Mouse (Mus musculus) frontal cortex, adult 2 months (tissue): Measurements from ENCODE around the gene Cd8a. TPM values are rescaled to one million over a fixed set of nuclear protein-coding genes. Genes with fewer than 3 reads are reported as not detected.

Experiments
- DNase-seq, 2 experiments: peaks; one replicate each; pipeline ENCODE4 v3.0.0; 2022; ENCODE audit warnings: low spot score in 1 of 2; ENCODE audit errors: extremely low spot score in 1 of 2
- polyA plus RNA-seq: library from polyadenylated mRNA; depleted of rRNA; stranded (reverse); fragments of >200 nt; gene quantifications from 2 replicates; pipeline ENCODE4 v1.2.3, GENCODE M21; 2012

Gene Cd8a
- polyA plus RNA-seq, 1 experiment: 0.02 TPM

GRCm38 (mm10) chr6:71369416-71369815, 3.8 kb upstream of the Cd8a start:
- DNase-seq: no peak

- no peak for DNase-seq
Measured at GRCm38 (mm10) chr6:71371085-71371605, 2.1 kb upstream of the Cd8a start.

- no peak for DNase-seq
Measured at GRCm38 (mm10) chr6:71372041-71372720, 1.0 kb upstream of the Cd8a start.

GRCm38 (mm10) chr6:71374311-71374829, 1.1 kb downstream of the Cd8a start:
- DNase-seq: no peak

DNA sequence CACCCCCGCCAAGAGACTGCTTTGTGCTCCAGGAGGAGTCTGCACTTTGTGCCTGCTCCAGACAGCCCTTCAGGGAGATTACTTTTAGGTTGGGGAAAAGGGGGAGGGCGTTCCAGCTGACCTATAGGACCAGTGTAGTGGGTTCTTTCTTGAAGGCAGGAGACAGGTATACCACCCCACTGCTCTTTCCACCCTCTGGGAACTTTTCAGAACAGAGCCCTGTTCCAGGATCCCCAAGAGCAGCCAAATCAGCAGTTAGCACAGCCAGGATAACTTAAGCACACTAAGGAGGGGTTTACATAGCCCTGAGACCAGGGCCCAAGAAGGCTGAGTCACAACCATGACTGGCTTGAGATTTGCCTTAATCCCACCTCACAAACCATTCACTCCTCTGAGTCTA, 1.7 kb downstream of the Cd8a start:
- no peak for DNase-seq

GRCm38 (mm10) chr6:71376711-71377110, 3.5 kb downstream of the Cd8a start:
- no peak for DNase-seq

DNA sequence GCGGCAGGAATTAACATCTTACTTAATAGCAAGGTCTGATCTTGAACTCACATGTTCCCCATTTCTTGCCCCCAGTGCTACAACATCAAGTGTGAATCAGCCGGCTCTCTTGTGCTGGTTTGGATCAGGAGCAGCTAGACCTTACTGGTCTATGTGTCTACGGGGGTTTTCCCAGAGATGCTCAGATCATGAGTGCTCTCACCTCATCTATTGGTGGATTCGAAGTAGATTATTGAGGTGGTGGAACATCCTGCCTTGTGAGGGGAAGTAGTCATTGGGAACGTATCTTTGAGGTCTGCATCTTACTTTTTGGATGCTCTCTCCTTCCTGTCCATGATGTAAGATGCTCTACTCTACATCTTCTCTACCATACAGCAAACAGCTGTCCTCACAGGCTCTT, 8.4 kb downstream of the Cd8a start:
- no peak for DNase-seq

DNA sequence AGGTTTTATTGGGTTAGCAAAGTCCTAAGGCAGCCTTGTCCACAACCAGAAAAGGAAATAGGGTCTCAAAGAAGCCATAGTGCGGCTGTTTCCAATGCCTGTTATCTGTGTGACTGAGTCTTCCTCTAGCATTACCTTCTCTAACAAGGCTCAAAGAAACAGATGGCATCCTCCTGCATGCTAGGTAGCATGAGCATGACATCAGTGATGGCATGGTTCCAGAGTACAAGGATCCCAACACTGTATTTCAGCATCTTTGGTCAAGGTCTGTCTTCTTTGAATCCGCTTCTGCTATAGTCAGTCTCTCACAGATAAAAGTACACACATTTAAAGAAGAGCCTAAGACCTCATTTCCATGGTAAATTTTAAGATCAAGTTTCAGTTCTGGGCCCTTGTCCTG, 17.3 kb downstream of the Cd8a start:
- DNase-seq: no peak

DNA sequence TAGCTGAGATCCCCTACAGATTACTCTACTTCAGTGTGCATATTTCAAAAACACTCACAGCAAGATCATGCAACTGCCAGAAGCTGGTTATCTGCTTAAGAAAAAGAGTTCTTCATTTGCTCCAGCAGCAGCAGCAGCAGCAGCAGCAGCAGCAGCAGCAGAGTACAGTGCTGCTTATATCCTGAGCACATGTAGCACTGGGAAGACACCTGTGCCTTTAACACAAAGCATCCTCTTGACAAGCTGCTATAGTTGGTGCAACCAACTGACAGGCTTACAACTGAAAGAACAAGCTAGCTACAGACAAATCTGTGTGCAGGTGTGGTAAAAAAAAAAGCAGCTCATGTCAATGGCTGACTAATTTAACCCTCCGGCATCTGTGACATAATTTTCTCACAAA, 22.8 kb downstream of the Cd8a start:
- DNase-seq: no peak

GRCm38 (mm10) chr6:71396761-71397160, 23.5 kb downstream of the Cd8a start:
- no peak for DNase-seq

DNA sequence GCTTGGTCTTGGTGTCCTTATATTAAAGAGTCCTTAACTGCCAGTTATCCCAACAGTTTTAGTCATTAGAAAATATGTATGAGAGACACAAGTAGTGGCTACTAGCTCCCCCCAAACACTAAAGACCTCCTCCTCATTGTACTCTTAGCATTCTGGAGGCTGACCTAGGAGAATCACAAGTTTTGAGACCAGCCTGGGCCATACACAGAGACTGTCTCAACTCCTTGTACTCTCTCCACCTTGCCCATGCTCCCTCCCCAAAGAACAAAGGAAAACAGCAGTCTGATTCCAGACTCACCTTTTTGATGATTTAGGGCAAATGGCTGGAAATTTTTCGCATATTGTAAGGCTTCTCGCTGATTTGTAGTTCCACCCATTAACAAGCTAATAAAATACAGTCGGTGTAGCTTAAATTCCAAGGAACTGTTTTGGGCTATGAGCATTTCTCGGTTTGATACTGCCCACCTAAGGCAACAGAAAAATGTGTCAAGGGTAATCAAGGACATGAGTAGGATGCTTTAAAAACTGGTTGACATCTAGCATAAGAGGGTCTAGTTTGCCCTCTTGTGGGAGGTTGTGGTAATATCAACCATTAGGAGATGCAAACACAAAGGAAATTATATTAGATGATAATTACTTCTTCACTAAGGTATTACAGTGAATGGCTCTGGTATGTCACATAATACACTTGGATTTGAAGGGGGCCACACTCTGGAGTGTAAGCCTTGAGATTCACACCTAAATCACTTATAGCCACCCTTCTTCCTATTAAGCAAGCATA, 25.8 kb downstream of the Cd8a start:
- DNase-seq: peak in 1 of 2 experiments; percentile 57

GRCm38 (mm10) chr6:71414624-71415023, 41.4 kb downstream of the Cd8a start:
- no peak for DNase-seq

DNA sequence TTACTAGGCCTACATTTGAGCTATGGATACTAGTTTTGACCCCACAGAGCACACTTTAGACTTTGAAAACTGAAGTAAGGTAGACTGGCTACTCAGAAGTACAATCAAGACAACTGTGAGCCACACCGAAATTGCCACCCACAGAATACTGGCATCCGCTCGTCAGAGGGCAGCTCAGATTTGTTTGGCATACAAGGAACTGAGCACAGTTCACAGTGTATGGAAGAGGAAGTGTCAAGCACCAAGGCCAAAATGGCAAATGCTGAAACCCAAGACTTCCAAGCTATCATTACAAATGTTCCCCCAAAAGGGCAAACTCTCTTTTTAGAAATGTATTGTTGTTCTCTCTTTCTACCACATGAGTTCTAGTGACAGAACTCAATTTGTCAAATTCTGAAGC, 42.2 kb downstream of the Cd8a start:
- DNase-seq: no peak

DNA sequence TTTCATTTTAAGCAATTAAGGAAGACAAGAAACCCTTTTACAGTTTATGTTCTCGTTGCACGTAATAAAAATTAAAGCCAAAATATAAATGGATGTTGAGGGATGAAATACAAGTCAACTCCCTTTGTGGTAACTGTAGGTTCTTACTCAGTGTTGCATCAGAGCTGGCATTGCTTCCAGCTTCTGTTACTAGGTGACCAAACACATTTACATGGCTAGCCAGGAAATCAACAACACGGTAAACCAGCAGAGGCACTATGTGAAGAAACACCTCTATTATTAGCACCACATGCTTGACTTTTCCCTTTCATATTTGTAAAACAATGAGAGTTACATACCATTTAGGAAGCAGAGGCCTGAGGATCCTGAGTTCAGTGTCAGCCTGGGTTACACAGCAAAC, 45.6 kb downstream of the Cd8a start:
- no peak for DNase-seq

DNA sequence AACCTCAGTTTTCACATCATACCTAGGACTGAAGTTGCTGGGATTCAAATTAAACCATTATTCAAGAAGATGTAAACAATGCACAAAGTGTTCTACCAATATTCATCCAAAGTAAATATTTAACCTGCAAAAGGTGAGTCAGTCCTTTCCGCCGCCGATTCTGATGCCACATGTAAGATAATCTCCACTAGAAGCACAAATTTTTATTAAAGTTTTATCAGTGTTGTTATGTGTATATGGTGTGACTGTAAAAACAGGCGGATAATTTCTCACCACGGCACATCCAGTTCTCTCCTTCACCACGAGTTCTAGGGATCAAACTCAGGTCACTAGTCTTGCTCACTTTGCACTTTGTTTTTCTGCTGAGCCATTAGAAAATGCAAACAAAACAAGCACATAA, 47.6 kb downstream of the Cd8a start:
- DNase-seq: no peak

- no peak for DNase-seq
Measured at GRCm38 (mm10) chr6:71422162-71422561, 48.9 kb downstream of the Cd8a start.

DNA sequence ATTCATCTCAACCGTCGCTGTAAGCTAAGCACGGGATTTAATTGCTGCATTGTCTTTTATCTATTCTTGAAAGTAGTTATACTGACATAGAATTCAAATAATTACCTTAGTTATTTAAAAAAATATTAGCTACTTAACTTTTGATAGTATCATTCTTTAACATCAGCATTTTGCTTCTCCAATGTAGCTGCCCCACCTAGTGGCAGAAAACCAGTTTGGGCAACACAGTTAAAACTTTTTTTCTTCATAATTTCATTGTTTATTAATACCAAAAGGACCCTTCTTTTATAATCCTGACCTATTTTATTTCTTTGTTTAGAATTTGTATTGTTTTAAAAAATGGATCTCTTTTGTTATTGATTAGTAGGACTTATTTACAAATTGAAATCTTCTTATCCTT, 49.9 kb downstream of the Cd8a start:
- DNase-seq: peak in 1 of 2 experiments; percentile 32

DNA sequence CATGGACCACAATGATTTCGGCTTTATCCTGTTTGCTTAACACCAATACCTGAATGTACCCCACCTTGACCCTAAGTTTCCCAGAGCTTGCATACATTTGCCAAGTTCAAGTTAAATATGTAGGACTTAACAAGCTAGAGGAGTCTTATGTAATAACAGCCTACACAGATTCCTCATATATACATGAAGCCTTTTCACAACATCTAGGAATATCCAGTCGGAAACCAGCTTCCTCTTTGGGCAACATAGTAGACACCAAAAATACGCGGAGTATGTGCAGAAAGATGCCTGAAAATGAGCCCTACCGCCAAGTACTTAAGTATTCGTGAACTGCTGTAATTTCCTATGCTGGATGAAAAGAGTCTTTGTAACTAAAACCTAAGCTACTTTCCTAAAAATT, 52.5 kb downstream of the Cd8a start:
- peak in 1 of 2 experiments; percentile 57 for DNase-seq

DNA sequence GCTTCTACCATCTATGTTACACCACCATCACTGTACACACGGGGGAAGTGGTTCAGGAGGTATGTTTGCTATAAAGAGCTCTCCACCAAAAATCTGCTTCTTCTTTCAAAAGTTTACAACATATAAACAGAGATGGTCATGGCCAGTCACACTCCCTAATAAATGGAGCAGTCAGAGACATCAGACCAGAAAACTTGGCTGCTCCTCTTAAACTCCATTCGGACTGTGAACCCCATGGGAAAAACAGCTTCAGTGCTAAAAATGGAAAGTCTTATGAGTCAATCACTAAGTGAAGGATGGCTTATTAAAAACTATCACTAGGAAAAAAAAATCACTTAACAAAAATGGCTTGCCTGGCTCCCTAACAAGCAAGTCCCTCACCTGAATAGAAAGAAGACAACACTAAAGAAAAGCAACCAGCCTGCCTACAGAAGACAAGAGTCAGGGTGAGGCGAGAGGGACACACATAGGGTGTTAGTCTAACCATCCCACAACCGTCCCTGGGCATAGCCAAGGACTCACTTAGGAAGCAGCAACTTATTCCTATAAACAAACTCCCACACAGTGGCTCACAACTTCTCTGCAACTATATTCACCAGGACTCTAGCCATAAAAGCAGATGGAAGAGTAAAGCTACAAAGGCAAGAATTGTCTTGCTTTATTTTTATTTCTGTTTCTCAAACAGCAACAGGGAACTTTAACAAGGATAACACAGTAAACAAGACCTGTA, 54.9 kb downstream of the Cd8a start:
- DNase-seq: peak in 1 of 2 experiments; percentile 35
